Mouse (Mus musculus) cortical plate, adult 2 months (tissue): Measurements from ENCODE around the gene Rasl11a.
A peak's percentile ranks its signal among the peaks of the same experiment; 100 is the strongest.

ENCODE experiments used
- CTCF ChIP-seq: fragments of 200-500 bp; IDR thresholded peaks from 2 replicates; pipeline ENCODE4 v1.5.1; 2011; ENCODE audit warnings: mild to moderate bottlenecking, control low read depth, low read length; ENCODE audit not compliant: insufficient read depth; ENCODE audit errors: extremely low read depth
- POLR2A ChIP-seq: fragments of 200-500 bp; IDR thresholded peaks from 2 replicates; pipeline ENCODE4 v1.6.1; 2011; ENCODE audit warnings: mild to moderate bottlenecking, low read length, control low read depth; ENCODE audit not compliant: insufficient read depth; ENCODE audit errors: extremely low read depth

- TF ChIP-seq CTCF (peak; percentile 60), POLR2A (no peak)
Measured at GRCm38 (mm10) chr5:146891127-146891526, 46.3 kb downstream of the Rasl11a start.
